Mouse (Mus musculus) liver, embryonic 15.5 days (tissue): ENCODE results near the gene Theg. TPM values are rescaled to one million over a fixed set of nuclear protein-coding genes. Genes with fewer than 3 reads are reported as not detected.

Source experiments
- ATAC-seq: fragments of 200-750 bp; cut with Nextera tagmentation; 2 replicates; pipeline ENCODE4 v1.8.0; 2017; ENCODE audit warnings: moderate number of reproducible peaks, mild to moderate bottlenecking, moderate library complexity; ENCODE audit not compliant: insufficient read depth
- H3K27ac ChIP-seq: fragments of 300-500 bp; sonication (generic); replicated peaks from 2 replicates; pipeline ENCODE4 v1.5.1; 2015; ENCODE audit warnings: mild to moderate bottlenecking, inconsistent platforms
- H3K27me3 ChIP-seq: fragments of 300-500 bp; sonication (generic); 2 replicates; pipeline ENCODE4 v1.6.1; 2015; ENCODE audit warnings: mild to moderate bottlenecking, inconsistent platforms
- H3K36me3 ChIP-seq: fragments of 300-500 bp; sonication (generic); replicated peaks from 2 replicates; pipeline ENCODE4 v1.6.1; 2015; ENCODE audit warnings: moderate library complexity, mild to moderate bottlenecking, inconsistent platforms
- H3K4me1 ChIP-seq: fragments of 300-500 bp; sonication (generic); replicated peaks from 2 replicates; pipeline ENCODE4 v1.6.1; 2015; ENCODE audit warnings: inconsistent platforms
- H3K4me2 ChIP-seq: fragments of 300-500 bp; sonication (generic); 2 replicates; pipeline ENCODE4 v1.6.1; 2015; ENCODE audit warnings: moderate library complexity, mild to moderate bottlenecking, inconsistent platforms
- H3K4me3 ChIP-seq: fragments of 300-500 bp; sonication (generic); replicated peaks from 2 replicates; pipeline ENCODE4 v1.5.1; 2015; ENCODE audit warnings: mild to moderate bottlenecking, inconsistent platforms
- H3K9ac ChIP-seq: fragments of 300-500 bp; sonication (generic); 2 replicates; pipeline ENCODE4 v1.6.1; 2015; ENCODE audit warnings: moderate library complexity, mild to moderate bottlenecking, inconsistent platforms
- H3K9me3 ChIP-seq: fragments of 300-500 bp; sonication (generic); replicated peaks from 2 replicates; pipeline ENCODE4 v1.6.1; 2016; ENCODE audit warnings: inconsistent platforms
- WGBS: fragments of 180-500 bp; shearing (Covaris S2); methylation state at CpG from one replicate; pipeline ENCODE4 v1.1.7; 2015; ENCODE audit warnings: mixed read lengths; ENCODE audit not compliant: insufficient replicate concordance; 5-methylcytosine and 5-hydroxymethylcytosine counted together
- polyA plus RNA-seq: library from polyadenylated mRNA; unstranded; fragments of >200 nt; fragmentation: Nextera tagmentation; extraction: Ambion mirVana; gene quantifications from 2 replicates; pipeline ENCODE4 v1.2.1, GENCODE M21; 2015

Gene Theg
- polyA plus RNA-seq, 1 experiment from 2014 or later, result not detected

DNA sequence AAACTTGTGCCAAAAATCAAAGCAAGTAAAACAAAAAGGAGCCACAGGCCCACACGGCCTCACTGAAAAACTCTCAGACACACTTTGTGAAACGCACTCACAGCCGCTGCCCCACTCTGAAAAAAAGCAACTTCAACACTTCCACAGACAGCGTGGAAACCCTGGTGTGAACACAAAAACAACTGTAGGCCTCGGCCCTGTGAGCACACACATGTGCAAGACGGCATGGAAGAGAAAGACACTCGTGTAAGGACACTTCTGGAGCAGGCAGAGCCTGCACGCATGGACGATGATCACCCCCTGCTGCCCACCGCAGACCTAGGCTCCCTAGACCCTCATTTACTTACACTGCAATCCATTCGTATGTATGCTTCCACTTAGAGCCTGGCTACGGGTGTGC lies 41.2 kb downstream of the Theg start:
- Histone ChIP-seq H3K36me3 (peaks cover 72% of the 10 kb centered on the region), H3K4me2 (no peak overlapping the region), H3K9ac (no peak overlapping the region), H3K4me3 (no peak overlapping the region), H3K27me3 (no peaks in the 10 kb centered on the region), H3K27ac (no peak overlapping the region), H3K9me3 (no peaks in the 10 kb centered on the region), H3K4me1 (0 out of 2 replicates have a peak, but pooled peaks cover 7% of the 10 kb centered on the region)
- WGBS, result 76% methylated on average over 12 of the region's 12 CpGs
- ATAC-seq, result no peak

DNA sequence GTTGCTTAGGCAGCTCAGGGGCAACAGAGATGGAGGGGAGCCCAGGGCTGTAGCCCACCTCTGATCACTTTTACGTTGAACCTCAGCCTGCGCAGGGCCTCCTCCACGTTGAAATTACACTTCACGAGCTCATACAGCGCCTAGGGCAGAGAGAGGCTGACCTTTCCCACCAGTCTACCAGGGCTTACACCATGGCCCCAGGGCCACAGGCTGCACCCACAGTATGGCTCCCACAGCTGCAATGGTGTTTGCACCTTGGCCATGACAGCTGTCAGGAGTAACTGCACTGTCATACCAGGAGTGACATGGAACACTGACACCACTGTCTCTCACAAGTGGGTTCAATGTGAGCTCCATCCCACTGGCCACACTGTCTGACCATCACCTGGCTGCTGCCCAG lies 42.5 kb downstream of the Theg start:
- no peaks in the 10 kb centered on the region for H3K9me3 ChIP-seq
- no peak overlapping the region for H3K9ac ChIP-seq
- 87% methylated on average over 5 of the region's 5 CpGs for WGBS
- no peak for ATAC-seq
- H3K27me3 ChIP-seq, result no peaks in the 10 kb centered on the region
- no peak overlapping the region for H3K27ac ChIP-seq
- no peak overlapping the region for H3K4me3 ChIP-seq
- H3K4me2 ChIP-seq, result no peak overlapping the region
- 0 out of 2 replicates have a peak, but pooled peaks cover 7% of the 10 kb centered on the region for H3K4me1 ChIP-seq
- peaks cover 80% of the 10 kb centered on the region for H3K36me3 ChIP-seq

DNA sequence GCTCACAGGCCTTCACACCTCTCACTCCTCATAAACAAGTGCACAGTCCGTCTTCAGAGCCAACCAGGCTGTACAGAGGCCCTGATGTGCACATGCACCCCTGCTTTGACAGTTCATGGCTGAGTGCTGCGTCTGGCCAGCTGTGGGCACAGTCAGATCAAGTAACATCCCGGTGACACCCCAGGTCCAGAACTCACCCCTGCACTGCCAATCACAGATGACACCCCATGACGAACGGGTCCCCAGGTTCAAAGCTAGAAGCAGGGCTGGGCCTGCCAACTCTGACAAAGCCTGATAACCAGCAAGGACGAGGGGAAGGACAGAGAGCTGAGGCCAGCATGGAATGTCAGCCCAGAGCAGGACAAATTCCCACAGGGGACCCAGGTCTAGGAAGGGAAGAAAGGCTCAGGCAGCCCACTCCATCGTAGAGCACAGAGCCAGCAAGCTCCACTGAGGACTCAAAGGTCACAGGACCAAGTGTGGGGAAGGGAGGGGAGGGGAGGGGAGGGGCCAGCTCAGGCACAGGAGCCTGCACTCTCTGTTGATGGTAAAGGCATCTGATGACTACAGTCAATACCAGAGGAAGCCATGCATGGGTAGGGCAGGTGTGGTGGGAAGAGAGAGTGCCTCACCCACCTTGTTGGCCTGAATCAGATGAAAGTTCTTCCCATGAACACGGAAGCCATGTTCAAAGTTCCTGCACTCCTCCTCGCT lies 43.1 kb downstream of the Theg start:
- Histone ChIP-seq H3K36me3 (peaks cover 74% of the 10 kb centered on the region), H3K9me3 (no peaks in the 10 kb centered on the region), H3K4me1 (0 out of 2 replicates have a peak, but pooled peaks cover 7% of the 10 kb centered on the region), H3K4me3 (no peak overlapping the region), H3K27ac (no peak overlapping the region), H3K27me3 (no peaks in the 10 kb centered on the region), H3K4me2 (no peak overlapping the region), H3K9ac (no peak overlapping the region)
- 66% methylated on average over 9 of the region's 9 CpGs for WGBS
- ATAC-seq, result peak; percentile 25; the same call in 1 of the 2 replicates

DNA sequence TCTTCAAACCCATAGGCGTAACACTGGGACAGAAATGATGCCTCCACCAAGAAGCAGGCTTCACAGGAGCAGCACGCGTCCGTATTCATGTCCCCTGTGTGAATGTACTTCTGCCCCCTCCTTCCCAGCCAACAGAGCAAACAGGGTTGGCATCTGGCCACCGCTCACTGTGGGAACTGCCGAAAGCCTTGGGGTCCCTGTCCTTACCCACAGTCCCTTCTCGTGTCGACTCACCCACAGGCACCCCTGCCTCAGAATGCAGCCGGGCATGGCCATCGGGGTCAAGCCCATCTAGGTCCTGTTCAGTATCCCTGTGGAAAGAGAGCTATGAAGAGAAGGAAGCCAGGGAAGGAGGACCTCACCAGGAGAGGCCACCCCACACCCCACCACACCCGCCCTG lies 45.0 kb downstream of the Theg start:
- 84% methylated on average over 11 of the region's 11 CpGs for WGBS
- no peaks in the 10 kb centered on the region for H3K27me3 ChIP-seq
- no peak for ATAC-seq
- H3K4me3 ChIP-seq, result no peak overlapping the region
- peaks cover 56% of the 10 kb centered on the region for H3K36me3 ChIP-seq
- no peak overlapping the region for H3K4me2 ChIP-seq
- H3K9me3 ChIP-seq, result no peaks in the 10 kb centered on the region
- H3K9ac ChIP-seq, result no peak overlapping the region
- H3K4me1 ChIP-seq, result 0 out of 2 replicates have a peak, but pooled peaks cover 7% of the 10 kb centered on the region
- H3K27ac ChIP-seq, result no peak overlapping the region

DNA sequence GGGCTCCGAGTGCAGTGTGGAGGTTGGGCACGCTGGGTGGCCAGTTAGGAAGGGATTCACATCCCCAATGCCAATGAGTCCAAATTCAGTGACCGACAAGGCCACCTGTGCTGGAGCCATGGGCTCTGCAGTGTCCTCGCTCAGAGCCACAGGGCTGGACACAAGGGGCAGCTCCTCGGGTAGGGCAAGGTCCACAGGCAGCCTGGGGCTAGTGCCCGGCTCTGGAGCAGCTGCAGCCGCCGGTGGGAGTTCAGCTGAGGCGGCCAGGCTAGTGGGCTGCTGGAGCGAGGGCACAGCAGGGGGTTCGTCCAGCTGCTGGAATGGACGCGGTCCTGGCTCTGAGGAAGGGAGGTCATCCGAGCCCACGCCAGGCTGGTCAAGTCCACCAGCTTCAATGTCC lies 45.6 kb downstream of the Theg start:
- Histone ChIP-seq H3K27me3 (no peaks in the 10 kb centered on the region), H3K9me3 (no peaks in the 10 kb centered on the region), H3K27ac (no peak overlapping the region), H3K4me2 (no peak overlapping the region), H3K9ac (no peak overlapping the region), H3K4me1 (0 out of 2 replicates have a peak, but pooled peaks cover 7% of the 10 kb centered on the region), H3K36me3 (peaks cover 49% of the 10 kb centered on the region), H3K4me3 (no peak overlapping the region)
- WGBS, result 74% methylated on average over 15 of the region's 15 CpGs
- ATAC-seq, result no peak

DNA sequence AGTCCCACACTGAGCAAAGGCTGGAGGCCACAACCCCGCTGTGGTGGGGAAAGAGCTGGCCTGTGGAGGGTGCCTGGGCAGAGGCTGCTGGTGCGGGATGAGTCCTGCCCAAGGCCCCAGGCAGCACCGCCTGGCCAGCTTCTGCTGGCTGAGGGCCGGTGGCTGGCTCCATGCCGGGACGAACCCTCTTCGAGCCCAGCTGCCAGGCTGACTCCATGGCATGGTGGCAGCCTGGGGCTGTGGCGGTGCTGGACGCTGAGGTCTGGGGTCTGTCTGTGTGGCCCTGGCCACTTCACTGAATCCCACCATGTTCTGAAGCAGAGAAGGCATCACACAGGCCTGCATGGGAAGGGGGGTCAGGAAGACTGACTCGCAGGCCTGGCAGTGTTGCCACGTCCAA lies 46.4 kb downstream of the Theg start:
- Histone ChIP-seq H3K4me3 (no peak overlapping the region), H3K4me2 (no peak overlapping the region), H3K27me3 (peaks cover 5% of the 10 kb centered on the region; the same call in 1 of the 2 replicates), H3K4me1 (0 out of 2 replicates have a peak, but pooled peaks cover 7% of the 10 kb centered on the region), H3K27ac (no peak overlapping the region), H3K9ac (no peak overlapping the region), H3K36me3 (peaks cover 44% of the 10 kb centered on the region), H3K9me3 (no peaks in the 10 kb centered on the region)
- WGBS, result 81% methylated on average over 11 of the region's 11 CpGs
- no peak for ATAC-seq

DNA sequence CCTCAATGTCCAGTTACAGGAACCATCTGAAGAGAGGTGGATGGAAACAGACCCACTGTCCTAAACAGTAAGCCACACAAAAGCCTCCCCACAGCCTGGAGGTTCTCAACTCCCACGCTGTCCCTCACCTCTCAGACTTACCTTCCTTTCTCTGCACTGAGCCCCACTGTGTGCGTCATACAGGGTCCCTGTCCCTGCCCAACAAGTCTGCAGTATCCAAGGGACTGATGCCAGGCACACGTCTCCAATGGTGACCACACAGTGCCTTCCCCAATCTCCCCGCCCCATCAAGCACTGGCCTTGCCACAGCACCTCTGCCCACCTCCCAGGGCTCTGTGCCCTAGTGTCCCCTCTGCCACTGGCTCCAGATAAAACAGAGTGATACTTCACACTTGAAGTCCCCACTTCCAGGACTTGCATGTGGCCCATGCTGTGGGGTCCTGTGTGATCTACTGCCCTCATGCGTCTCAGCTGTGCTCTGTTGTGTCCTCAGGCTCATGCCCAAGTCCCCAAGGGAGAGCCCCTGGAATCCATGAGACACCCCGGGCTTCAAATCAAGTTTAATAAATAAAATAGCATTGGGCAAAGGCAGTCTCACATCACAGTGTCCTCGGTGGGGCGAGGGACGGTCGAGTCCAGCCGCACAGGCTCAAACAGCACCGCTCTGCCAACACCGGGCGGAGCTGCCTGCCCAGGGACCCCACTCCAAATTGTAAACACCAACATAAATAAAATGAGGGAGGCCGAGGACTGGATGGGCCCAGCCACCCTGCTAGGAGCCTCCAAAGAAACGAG lies 47.2 kb downstream of the Theg start:
- Histone ChIP-seq H3K4me2 (no peak overlapping the region), H3K4me1 (0 out of 2 replicates have a peak, but pooled peaks cover 7% of the 10 kb centered on the region), H3K27me3 (peaks cover 8% of the 10 kb centered on the region; the same call in 1 of the 2 replicates), H3K27ac (no peak overlapping the region), H3K36me3 (peaks cover 39% of the 10 kb centered on the region), H3K4me3 (no peak overlapping the region), H3K9ac (no peak overlapping the region), H3K9me3 (no peaks in the 10 kb centered on the region)
- 75% methylated on average over 16 of the region's 16 CpGs for WGBS
- no peak for ATAC-seq

DNA sequence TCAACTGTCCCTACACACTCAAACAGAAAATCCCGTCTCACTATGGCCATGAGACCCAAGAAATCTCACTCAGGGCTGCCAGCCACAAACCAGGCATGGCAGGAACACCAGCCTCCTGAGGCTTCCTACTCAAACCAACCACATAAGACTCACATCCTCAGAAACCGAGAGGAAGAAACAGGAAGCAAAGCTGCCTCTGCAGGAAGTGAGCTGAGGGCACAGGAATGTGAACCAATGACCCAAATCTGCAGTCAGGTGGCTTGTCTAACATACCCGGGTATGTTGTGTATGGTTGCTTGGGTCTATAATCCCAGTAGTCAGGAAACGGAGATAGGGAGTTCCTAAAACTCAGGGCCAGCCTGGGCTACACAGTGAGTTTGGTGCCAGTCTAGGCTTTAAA lies 48.3 kb downstream of the Theg start:
- no peaks in the 10 kb centered on the region for H3K9me3 ChIP-seq

DNA sequence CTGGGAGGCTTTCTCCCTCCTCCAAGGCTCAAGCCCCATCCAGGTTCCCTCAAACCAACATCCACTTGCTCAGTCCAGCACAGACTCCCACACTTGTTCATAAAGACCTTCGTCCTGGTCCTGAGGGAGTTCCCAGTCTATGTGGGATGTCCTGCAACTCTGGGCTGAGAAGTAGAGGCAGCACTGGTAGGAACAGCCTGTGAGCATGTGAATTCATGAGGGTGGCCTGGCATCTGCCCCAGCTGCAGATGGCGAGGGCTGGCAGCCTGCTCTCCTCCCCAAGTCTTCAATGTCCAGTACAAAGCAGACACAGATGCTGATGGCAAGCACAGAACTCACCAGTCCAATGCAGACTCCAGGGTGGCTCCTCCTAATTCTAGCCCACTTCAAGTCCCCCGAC lies 48.8 kb downstream of the Theg start:
- WGBS, result 67% methylated on average over 3 of the region's 3 CpGs
- H3K27me3 ChIP-seq, result peaks cover 12% of the 10 kb centered on the region; the same call in 1 of the 2 replicates
- H3K4me3 ChIP-seq, result no peak overlapping the region
- peaks cover 25% of the 10 kb centered on the region for H3K36me3 ChIP-seq
- no peak overlapping the region for H3K4me2 ChIP-seq
- no peak overlapping the region for H3K9ac ChIP-seq
- no peak overlapping the region for H3K27ac ChIP-seq
- H3K9me3 ChIP-seq, result no peaks in the 10 kb centered on the region
- H3K4me1 ChIP-seq, result peaks cover 10% of the 10 kb centered on the region
- ATAC-seq, result no peak

More for the DNA sequence above, 48.3 kb downstream of the Theg start:
- Histone ChIP-seq H3K36me3 (peaks cover 29% of the 10 kb centered on the region), H3K27me3 (peaks cover 12% of the 10 kb centered on the region; the same call in 1 of the 2 replicates), H3K9ac (no peak overlapping the region), H3K4me2 (no peak overlapping the region), H3K27ac (no peak overlapping the region), H3K4me3 (no peak overlapping the region), H3K4me1 (peaks cover 4% of the 10 kb centered on the region)
- no peak for ATAC-seq
- 24% methylated on average over 4 of the region's 4 CpGs for WGBS

DNA sequence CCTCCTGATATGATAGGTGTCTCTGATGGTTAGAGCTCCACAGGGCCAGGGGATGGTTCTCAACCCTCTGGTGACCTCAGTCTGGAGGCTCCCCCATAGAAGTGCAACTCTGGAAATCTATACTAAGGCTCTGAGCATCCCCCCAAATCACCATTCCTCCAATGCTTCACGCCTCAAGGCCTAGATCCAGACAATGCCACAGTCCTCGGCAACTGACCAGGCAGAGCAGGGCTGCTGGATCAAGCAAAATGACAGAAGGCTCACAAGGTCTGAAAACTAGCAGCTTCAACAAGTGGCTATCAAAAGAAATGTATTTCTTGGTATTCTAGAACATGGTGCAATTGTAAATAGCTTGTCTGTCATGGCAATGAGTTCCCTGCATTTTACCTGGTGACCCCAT lies 49.4 kb downstream of the Theg start:
- Histone ChIP-seq H3K4me3 (no peak overlapping the region), H3K27ac (no peak overlapping the region), H3K27me3 (peaks cover 12% of the 10 kb centered on the region; the same call in 1 of the 2 replicates), H3K9me3 (no peaks in the 10 kb centered on the region), H3K4me1 (peaks cover 15% of the 10 kb centered on the region), H3K9ac (no peak overlapping the region), H3K4me2 (no peak overlapping the region), H3K36me3 (peaks cover 25% of the 10 kb centered on the region)
- ATAC-seq, result no peak
- 59% methylated on average over 2 of the region's 2 CpGs for WGBS

DNA sequence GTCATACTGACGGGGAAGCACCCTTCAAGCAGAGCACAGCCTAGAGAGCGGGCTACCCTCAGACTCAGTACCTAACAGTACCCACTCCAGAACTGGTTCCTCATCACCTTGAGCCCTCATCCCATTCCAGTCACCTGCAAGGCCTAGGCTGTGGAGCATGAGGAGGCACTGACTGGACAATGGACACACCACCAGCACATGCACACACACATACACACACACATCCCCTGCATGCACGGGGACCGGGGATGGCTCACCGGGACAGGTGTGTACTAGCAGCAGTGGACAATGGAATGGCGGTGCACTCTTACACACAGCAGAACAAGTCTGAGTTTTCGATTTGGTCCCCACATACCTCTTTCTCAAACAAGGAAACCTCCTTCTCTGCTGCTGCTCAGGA lies 49.9 kb downstream of the Theg start:
- Histone ChIP-seq H3K4me2 (no peak overlapping the region), H3K27ac (no peak overlapping the region), H3K36me3 (peaks cover 24% of the 10 kb centered on the region), H3K27me3 (peaks cover 12% of the 10 kb centered on the region; the same call in 1 of the 2 replicates), H3K9me3 (no peaks in the 10 kb centered on the region), H3K4me1 (peaks cover 16% of the 10 kb centered on the region), H3K4me3 (no peak overlapping the region), H3K9ac (no peak overlapping the region)
- WGBS, result 72% methylated on average over 7 of the region's 7 CpGs
- ATAC-seq, result no peak
